Mouse (Mus musculus): ENCODE data around the gene Zbtb11. TPM values are rescaled to one million over a fixed set of nuclear protein-coding genes. Genes with fewer than 3 reads are reported as not detected.
A peak's percentile ranks its signal among the peaks of the same experiment; 100 is the strongest.
"Not testable (repeated sequence)": the region's sequence is repeated elsewhere in the genome, so short reads cannot be mapped to it uniquely, and the experiment has no call there.

The Zbtb11 gene
- total RNA-seq (2021), result 10 to 100 TPM; 22.4 to 23.4 TPM
- long read RNA-seq, experiment 1, full-length matches to known transcripts, result 5 of 10 reads
- long read RNA-seq, experiment 1, partial matches to known transcripts, result 4 of 10 reads
- long read RNA-seq, experiment 1, other reads (novel, unspliced or antisense), result 1 of 10 reads
- long read RNA-seq, experiment 2, full-length matches to known transcripts, result 2 of 2 reads
- long read RNA-seq, experiment 2, partial matches to known transcripts, result 0 of 2 reads
- long read RNA-seq, experiment 2, other reads (novel, unspliced or antisense), result 0 of 2 reads

- DNase-seq, result peak; percentile 100
Observed at GRCm38 (mm10) chr16:55973431-55974255, at the start of gene Zbtb11. Gene Zbtb11, plus strand, starts transcription at chr16:55973883.

DNA sequence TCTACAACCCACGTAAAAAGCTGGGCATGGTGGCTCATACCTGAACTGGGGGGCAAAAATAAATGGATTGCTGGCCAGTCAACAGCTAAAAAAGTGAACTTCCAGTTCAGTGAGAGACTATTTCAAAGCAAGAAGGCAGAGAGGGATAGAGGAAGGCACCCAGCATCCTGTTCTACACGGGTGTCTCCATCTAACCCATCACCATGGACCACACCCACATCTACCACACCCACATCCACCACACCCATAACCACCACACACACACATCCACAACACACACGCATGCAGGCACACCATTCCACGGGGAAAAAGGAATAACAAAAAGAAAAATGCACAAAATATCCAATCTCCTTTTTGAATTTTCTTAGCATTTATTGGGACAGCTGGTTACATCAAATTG lies 49.7 kb upstream of the Zbtb11 start:
- DNase-seq, result no peak

GRCm38 (mm10) chr16:55933681-55934343 lies 39.9 kb upstream of the Zbtb11 start:
- DNase-seq, result peak; percentile 21 to 41

- DNase-seq, result peak; percentile 92
Observed at GRCm38 (mm10) chr16:55934453-55935037, 39.1 kb upstream of the Zbtb11 start, which contains the start of gene Cep97. Gene Cep97, minus strand, starts transcription at chr16:55934855.

DNA sequence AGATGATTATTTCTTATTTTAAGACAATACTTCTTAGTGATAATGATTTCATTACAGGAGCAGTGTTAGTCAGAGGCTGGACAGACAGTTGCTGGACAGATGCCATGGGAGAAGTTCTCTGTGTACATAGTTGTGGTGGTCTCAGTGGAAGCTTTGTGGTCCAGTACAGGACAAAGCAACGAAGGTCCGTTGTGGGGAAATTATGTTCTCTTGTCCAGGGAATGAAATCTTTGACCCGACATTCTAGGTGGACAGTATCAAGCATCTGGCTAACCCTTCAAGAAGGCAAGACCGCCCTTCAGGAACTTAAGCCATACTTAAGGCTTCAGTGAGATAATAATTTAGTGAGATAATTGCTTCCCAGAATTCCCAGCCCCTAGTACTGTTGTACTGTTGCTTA lies 34.9 kb upstream of the Zbtb11 start:
- no peak for DNase-seq

GRCm38 (mm10) chr16:55939703-55940102 lies 34.0 kb upstream of the Zbtb11 start:
- DNase-seq, result no peak

DNA sequence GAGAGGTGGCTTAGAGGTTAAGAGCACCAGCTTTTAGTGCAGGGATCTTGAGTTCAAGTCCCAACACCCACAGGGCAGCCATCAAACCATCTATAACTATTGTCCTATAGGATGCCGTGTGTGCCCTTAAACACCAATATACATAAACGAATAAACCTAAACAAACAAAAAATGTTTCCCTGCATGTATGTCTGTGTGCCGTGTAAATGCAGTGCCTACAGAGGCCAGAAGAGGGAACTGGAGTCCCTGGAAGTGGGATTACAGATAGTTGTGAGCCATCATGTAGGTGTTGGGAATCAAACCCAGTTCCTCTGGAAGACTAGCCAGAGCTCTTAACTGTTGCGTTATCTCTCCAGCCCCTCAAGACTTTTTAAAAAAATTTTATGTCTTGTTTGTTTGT lies 32.9 kb upstream of the Zbtb11 start:
- no peak for DNase-seq

- no peak for DNase-seq
Observed at GRCm38 (mm10) chr16:55947266-55947665, 26.4 kb upstream of the Zbtb11 start.

GRCm38 (mm10) chr16:55947876-55948410 lies 25.7 kb upstream of the Zbtb11 start:
- not testable (repeated sequence) for DNase-seq

DNA sequence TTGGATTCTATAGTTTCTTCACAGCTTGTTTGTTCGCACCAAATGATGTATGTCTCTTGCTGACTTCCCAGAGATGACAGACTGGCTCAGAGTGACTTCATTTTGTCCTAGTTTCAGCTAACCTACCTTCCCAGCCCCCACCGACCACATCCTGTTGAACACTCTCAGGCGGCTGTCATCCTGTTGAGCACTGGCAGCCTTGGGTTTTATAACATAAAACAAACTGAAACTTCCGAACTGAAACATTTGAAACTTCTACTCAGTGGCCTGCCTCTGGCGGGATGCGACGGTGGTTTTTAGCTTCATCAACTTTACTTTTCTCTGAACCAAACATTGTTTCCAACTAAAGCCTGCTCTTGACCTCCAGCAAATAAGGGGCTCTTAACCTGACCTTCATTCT lies 24.7 kb upstream of the Zbtb11 start:
- DNase-seq, result peak in 1 of 2 experiments; percentile 25

- no peak for DNase-seq
Observed at GRCm38 (mm10) chr16:55950462-55950861, 23.2 kb upstream of the Zbtb11 start.

- DNase-seq, result peak; percentile 43 to 79
Observed at GRCm38 (mm10) chr16:55950946-55951678, 22.6 kb upstream of the Zbtb11 start.

DNA sequence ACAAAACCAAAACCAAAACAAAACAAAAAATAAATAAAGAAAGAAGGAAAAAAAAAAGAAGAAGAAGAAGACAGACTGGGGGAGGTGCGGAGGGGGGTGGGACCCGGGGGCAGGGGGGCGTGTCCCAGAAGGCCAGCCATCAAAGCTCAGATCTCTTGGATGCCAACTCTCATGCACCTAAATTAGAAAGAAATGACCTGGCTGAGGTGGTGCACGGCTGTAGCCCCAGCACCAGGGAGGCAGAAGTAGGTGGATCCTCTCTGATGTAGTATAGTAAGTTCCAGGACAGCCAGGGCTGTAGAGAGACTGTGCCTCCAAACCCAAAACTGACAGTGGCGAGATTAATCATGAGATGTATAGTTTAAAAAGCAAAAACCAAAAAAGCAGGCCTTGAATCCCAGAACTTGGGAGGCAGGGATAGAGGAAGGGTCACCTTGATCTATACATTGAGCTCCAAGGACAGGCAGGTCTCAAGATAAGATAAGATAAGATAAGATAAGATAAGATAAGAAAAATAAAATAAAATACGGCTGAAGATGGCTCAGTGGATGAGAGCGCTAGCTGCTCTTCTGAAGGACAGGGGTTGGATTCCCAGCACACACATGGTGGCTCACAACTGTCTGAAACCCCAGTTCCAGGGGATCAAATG lies 21.9 kb upstream of the Zbtb11 start:
- no peak for DNase-seq

GRCm38 (mm10) chr16:55952771-55953170 lies 20.9 kb upstream of the Zbtb11 start:
- no peak for DNase-seq

GRCm38 (mm10) chr16:55954196-55954595 lies 19.5 kb upstream of the Zbtb11 start:
- DNase-seq, result not testable (repeated sequence)

DNA sequence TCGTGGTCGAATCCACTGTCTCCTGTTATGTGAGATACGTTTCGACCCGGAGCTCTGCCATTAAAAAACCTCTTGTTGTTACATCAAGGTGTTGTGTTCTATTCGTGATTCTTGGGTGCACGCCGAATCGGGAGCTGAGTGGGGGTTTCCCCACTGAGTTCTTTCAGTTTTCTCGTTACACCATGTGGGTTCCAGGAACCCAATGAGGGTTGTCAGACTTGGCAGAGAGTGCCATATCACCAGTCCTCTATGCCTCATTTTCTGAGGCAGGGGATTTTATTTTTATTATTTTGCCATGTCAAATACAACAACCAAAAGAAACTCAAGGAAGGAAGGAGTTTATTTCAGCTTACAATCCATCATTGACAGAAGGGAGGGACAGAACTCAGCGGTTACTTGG lies 10.6 kb upstream of the Zbtb11 start:
- not testable (repeated sequence) for DNase-seq

DNA sequence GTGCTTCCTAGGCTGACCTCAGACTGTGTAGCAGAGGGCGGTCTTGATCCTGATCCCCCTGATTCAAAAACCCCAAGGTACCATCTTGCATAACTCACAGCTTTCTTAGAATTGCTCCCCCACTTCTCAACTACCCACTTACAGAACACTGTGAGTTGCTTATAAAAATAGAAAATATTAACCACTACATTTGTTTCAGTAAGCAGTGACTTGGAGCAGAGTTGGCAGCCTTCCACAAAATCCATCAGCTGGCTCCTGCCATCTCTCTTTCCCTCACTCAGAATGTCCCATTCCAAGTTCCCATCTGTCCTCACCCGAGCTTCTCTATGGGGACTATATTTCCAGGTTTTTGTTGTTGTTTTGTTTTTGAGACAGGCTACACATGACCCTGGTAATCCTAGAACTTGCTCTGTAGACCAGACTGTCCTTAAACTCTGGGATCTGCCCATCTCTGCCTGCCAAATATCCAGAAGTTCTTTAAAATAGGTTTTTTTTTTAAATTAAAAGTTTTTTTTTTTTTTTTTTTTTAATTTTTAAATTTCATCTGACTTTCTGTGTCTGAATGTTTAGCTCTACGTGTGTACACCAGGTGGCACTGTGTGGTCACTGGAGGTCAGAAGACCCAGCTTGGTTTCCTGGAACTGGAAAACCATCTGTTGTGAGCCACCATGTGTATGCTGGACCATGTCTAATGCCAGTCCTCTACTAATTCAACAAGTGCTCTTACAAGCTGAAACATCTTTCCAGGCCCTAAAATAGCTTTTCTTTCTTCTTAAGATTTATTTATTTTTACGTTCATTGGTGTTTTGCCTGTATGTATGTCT lies 9.3 kb upstream of the Zbtb11 start:
- DNase-seq, result peak; percentile 33 to 58

GRCm38 (mm10) chr16:55966212-55966871 lies 7.3 kb upstream of the Zbtb11 start, which contains the start of gene Rpl24:
Gene Rpl24, plus strand, starts transcription at chr16:55966275.
- peak; percentile 93 to 96 for DNase-seq

GRCm38 (mm10) chr16:55967221-55967620 lies 6.5 kb upstream of the Zbtb11 start:
- DNase-seq, result no peak
